Mouse (Mus musculus): ENCODE results near the gene 1700001P01Rik.

1700001P01Rik gene

DNA sequence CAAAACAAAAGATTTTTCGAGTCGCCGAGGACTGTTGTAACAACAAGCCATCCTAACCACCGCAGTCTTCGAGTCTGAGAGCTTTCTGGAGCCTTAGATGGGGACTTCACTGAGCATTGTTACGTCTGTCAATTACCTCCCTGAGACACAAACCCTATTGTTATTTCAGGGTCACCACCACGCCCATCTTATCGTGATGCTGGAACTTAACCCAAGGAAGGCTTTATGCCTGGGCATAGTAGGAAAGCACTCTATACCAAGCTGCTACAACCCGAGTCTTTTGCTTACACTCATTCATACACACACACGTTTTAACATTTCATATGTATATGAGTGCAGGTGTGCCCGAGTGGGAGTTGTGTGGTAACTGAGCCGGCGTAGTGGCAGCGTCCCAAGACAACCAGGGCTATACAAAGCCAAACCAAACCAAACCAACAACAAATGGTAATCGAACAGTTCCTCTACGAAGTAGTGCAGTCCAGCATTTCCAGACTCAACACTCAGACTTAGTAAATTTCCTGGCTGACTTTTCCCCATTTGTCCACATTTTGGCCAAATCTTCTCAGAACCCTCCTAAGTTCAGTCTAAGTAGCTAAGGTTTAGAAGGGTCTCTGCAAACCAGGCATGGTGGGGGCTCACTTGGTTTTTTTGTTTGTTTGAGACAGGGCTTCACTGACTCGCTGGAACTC lies at the start of gene 1700001P01Rik:
1700001P01Rik (minus strand) TSS at position 111 of the 689 bp plus-strand sequence.
- peak; percentile 37 for DNase-seq (ENCODE audit: low spot score)

GRCm38 (mm10) chr11:97825295-97825694 lies 49.6 kb upstream of the 1700001P01Rik start:
- no peak for DNase-seq (ENCODE audit: low spot score)

DNA sequence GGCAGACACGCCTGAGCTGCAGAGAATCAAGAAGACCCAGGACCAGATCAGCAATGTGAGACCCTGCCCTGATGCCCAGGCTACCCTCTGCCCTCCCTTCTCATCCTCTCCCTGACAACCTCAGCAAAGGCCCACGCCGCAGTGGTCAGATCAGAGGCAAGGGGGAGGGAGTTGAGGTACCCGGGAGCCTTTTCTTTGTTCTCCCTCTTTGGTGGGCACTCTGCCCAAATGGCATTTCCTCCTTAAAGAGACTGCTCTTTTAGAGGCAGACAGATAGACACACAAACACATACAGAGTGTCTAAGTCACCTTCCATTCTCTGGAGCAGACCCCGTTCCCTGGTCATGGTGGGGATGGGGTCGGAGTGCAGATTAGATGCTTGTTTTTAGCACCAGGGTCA lies 49.2 kb upstream of the 1700001P01Rik start:
- no peak for DNase-seq (ENCODE audit: low spot score)

GRCm38 (mm10) chr11:97824168-97824567 lies 48.5 kb upstream of the 1700001P01Rik start:
- no peak for DNase-seq (ENCODE audit: low spot score)

DNA sequence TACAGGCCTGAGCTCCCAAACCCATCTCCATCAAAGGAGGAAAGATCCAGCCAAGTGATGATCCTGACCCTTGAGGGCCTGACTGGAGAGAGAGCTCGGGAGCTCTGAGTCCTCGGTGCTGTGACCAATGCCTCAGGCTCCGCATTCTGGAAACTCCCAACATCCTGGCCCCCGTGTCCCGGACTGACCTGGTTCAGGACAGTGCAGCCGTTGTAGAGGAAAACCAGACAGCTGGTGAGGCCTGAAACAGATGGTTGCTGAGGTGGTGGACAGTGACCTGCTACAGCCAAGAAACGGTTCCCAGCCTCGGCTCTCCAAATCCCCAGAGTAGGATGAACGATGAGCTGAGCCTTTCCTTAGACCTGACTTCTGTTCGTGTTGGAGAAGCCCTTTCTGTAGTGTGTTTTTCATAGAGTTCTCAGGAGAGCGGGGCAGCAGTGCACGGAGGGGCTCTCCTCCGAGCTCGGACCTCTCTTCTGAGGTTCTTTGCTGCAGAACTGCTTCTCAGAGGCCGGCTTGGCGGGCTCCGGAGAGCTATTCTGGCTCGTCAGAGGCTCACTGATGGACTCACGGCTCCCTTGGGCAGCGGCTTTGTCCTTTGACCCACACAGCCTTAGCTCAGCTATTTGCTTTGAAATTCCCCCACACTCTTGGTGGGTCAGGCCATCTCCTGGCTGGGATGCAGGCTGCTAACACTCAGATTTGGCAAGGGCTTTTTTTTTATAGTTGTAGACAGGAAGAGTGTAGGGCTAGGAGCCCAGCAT lies 47.3 kb upstream of the 1700001P01Rik start:
- peak; percentile 36 for DNase-seq (ENCODE audit: low spot score)

GRCm38 (mm10) chr11:97821401-97822064 lies 45.8 kb upstream of the 1700001P01Rik start:
- no peak for DNase-seq (ENCODE audit: low spot score)

GRCm38 (mm10) chr11:97820840-97821239 lies 45.1 kb upstream of the 1700001P01Rik start:
- DNase-seq (ENCODE audit: low spot score), result no peak

DNA sequence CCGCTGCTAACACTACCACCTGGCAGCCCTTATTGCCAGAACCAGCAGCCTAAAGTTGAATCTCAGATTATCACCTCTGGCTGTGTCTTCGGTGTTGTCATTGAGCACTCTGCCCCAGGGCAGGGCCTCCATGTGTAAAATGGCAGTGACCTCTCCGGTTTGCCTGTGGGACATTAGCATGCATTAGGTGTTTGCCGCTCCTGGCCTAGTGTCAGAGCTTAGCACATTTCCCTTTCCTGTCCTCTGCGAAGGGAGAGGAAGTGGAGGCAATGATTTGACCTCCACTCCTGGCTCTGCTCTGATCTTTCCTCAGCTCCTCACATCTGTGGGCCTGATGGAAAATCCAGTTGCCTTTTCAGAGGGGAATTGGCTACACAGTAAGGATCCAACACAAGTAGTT lies 44.2 kb upstream of the 1700001P01Rik start:
- DNase-seq (ENCODE audit: low spot score), result no peak

- DNase-seq (ENCODE audit: low spot score), result no peak
Observed at GRCm38 (mm10) chr11:97819102-97819501, 43.4 kb upstream of the 1700001P01Rik start.

GRCm38 (mm10) chr11:97818571-97818970 lies 42.9 kb upstream of the 1700001P01Rik start:
- DNase-seq (ENCODE audit: low spot score), result peak; percentile 90

DNA sequence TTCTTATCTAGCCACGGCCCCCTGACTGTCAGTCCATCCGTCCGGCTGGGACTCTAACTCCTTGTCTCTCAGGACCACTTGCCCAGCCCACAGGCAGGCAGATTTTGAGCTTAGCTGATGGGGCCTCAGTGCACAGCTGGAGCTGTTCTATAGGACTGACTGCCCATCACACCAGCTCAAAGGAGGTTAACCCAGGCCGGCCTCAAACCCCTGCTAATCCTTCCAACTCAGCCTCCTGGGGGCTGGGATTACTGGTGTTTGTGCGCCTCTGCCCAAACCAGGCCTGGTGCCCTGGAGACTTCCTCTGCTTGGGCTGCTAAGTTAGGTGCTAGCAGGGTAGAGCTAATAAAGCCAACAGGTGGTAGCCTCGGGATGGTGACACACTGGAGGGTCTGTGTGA lies 42.3 kb upstream of the 1700001P01Rik start:
- DNase-seq (ENCODE audit: low spot score), result peak; percentile 32

DNA sequence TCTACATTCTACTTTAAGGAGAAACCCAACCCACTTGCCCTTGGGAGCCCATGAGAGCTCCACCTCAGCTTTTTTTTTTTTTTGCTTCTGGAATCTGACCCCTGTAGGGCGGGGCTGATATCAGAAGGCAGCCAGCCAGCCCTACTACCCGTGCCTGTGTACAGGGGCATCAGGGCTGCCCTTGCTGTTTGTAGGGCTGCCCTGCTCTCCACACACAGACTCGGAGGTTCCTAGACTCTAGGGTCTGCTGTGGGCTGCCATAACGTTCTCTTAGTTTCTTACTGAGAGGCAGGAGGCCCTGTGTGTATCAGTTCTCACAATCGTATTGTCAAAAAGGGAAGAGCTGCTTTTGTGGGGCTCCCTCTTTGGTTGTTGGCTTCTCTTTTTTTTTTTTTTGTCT lies 41.7 kb upstream of the 1700001P01Rik start:
- peak; percentile 55 for DNase-seq (ENCODE audit: low spot score)

DNA sequence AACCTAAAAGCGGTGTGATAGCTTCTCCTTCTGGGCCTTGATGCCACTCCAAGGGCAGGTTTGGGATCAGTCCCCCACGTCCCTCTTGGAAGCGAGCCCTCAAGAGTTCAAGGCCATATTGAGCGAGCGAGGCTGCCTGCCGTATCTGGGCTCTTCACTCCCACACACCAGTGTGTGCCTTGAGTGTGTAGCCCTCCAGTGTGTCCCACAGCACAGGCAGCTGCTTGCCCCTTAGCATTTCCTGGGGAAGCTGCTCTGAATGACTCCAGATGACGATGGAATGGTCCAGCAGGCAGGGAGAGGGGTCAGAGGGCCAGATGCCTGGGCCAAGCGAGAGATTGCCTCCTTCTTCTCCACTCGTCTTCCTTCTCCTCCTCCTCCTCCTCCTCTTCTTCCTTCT lies 41.2 kb upstream of the 1700001P01Rik start:
- DNase-seq (ENCODE audit: low spot score), result peak; percentile 75

DNA sequence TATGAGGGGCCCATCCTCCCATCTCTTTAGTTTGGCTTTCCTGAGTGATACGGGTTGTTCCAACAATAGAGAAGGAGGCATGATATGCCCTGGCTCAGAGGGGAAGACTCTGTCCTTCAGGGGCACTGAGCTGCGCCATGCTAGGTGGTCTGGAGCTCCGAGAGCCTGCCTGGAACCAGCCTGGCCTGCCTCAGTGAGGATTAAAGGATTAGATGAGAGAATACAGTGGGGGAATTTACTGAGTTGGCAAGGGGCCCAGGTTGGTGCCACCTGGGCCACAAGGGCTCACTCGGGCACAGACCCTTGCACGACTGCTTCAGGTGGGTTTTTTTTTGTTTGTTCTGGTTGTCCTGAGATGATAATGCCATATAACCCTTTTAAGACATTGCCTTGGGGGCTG lies 40.5 kb upstream of the 1700001P01Rik start:
- DNase-seq (ENCODE audit: low spot score), result no peak

- no peak for DNase-seq (ENCODE audit: low spot score)
Observed at GRCm38 (mm10) chr11:97815736-97816135, 40.0 kb upstream of the 1700001P01Rik start.

- no peak for DNase-seq (ENCODE audit: low spot score)
Observed at GRCm38 (mm10) chr11:97813746-97814515, 38.2 kb upstream of the 1700001P01Rik start.

DNA sequence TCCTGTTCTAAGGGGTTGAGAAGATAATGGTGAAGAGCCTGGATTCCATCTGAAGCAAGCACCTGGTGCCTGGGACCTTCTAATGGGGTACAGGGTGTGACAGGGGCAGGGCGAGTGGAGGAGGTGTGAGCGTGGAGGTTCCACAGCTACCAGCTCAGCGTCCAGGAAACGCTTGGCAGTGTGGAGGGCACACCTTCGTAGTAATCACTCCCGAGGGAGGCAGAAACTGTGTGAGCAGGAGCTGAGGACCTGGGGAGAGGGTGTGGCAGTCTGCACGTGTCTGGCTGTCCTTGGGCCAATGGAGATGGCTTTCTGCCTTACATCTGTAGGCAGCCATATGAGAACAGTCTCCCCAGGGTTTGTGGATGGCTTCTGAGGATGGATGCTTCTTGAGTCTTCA lies 37.4 kb upstream of the 1700001P01Rik start:
- DNase-seq (ENCODE audit: low spot score), result no peak

DNA sequence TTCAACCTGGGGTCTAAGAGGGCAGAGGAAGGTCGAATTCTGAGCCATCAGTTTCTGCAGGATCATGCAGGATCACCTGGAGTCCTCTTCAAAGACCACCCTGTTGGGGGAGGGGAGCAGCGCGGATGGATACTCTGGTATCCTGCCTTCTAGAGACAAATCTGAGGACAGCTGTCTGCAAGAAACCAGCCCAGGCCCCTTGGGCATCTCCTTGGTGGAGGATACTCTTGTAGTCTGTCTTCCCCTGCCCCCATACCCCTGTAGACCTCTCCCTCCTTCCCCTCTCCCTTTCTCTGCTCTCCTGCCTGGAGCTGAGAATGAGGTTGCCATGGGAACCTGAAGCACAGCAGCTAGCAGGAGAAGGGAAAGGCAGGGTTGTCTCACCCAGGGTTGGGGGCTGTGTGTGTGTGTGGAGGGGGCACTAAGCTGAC lies 36.8 kb upstream of the 1700001P01Rik start:
- peak; percentile 82 for DNase-seq (ENCODE audit: low spot score)

- DNase-seq (ENCODE audit: low spot score), result peak; percentile 41
Observed at GRCm38 (mm10) chr11:97811569-97812362, 36.0 kb upstream of the 1700001P01Rik start.

DNA sequence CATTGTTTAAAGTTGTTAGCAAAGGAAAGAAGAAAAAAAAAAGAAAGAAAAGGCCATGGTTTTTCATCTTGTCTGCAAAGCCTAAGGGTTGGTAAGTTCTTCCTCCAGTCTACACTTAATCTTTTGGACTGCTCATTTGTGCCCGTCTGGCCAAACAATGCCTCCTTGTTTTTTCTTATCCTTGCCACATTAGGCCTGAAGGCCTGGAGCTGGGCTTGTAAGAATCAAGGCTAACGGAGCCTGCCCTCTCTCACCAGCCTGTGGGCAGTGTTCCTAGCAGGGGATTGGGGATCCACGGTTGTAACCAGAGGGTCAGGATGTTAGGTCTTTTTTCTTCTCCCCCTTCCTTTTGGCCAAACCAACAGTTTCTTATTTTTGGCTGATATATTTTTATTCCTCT lies 35.3 kb upstream of the 1700001P01Rik start:
- no peak for DNase-seq (ENCODE audit: low spot score)

DNA sequence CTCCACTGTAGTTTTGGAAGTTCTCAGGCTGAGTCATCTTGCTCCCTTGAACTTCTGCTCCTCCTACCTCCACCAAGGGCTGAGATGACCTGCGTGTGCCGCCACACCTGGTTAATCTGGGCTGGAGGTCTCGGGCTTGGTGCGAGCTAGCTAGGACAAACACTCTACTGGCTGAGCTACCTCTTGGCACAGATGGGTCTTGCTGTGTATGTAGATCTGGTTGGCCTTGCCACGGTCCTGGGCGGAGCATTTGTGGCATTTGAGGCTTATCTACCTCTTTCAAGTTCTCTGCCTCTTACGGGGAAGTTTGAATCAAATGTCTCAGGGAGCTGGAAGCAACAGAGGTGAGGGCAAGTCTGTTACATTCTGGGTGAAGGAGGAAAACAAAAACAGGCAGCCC lies 34.6 kb upstream of the 1700001P01Rik start:
- no peak for DNase-seq (ENCODE audit: low spot score)

All from embryo, embryonic 10 days (tissue).